Mouse (Mus musculus) erythroblast, adult 5-6 weeks (primary cell): ENCODE results near the gene Hist1h2bn. TPM values are rescaled to one million over a fixed set of nuclear protein-coding genes. Genes with fewer than 3 reads are reported as not detected.
A peak's percentile ranks its signal among the peaks of the same experiment; 100 is the strongest.

Experiments
- ATAC-seq: replicated peaks from 2 replicates; pipeline ENCODE4 v1.8.0; 2016; ENCODE audit warnings: moderate number of reproducible peaks, mild to moderate bottlenecking, moderate TSS enrichment, inconsistent platforms; ENCODE audit not compliant: poor library complexity, low FRiP score, severe bottlenecking
- total RNA-seq, 2 experiments: library from RNA; stranded (forward) in 1 of 2; stranded (reverse) in 1 of 2; fragments of 150-400 nt in 1 of 2; fragments of 200-764, 138-1000 nt in 1 of 2; gene quantifications; 2 replicates each; pipeline versions ENCODE4 v1.2.3 to v1.2.4; 2015 to 2017; ENCODE audit warnings: low replicate concordance in 2 of 2

The Hist1h2bn gene
- total RNA-seq, 2 experiments from 2014 or later = 365 to 1,236 TPM

GRCm38 (mm10) chr13:21778814-21779766, 25.2 kb downstream of the Hist1h2bn start:
- peak; percentile 58 for ATAC-seq

- ATAC-seq = peak; percentile 47
Observed at GRCm38 (mm10) chr13:21779767-21780731, 26.1 kb downstream of the Hist1h2bn start, which contains the start of gene Hist1h1b. Gene Hist1h1b, minus strand, starts transcription at chr13:21780625.

GRCm38 (mm10) chr13:21781021-21781555, 27.2 kb downstream of the Hist1h2bn start:
- no peak for ATAC-seq

- no peak for ATAC-seq
Observed at GRCm38 (mm10) chr13:21781639-21782038, 27.7 kb downstream of the Hist1h2bn start.

- ATAC-seq = 0 out of 2 replicates have a peak, but pooled peaks have one; percentile 1
Observed at GRCm38 (mm10) chr13:21782361-21783254, 28.7 kb downstream of the Hist1h2bn start.

DNA sequence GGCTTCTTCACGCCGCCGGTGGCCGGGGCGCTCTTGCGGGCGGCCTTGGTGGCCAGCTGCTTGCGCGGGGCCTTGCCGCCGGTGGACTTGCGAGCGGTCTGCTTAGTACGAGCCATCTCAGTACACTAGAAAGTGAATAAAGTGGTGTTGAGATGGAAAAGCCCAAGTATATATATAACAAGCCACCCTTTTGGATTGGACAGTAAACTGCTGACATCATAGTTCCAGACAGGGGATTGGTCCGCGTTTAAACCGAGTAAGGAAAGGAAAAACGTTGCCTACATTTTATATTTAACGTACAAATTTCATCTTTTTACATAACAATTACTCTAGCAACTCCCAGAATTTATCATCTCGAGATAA, 29.3 kb downstream of the Hist1h2bn start, which contains the start of gene Hist1h3i:
TSS of gene Hist1h3i (minus strand) at position 116 of the 363 bp plus-strand sequence.
- ATAC-seq = peak; percentile 27

- no peak for ATAC-seq
Observed at GRCm38 (mm10) chr13:21783734-21784161, 29.8 kb downstream of the Hist1h2bn start.

GRCm38 (mm10) chr13:21784311-21784710, 30.4 kb downstream of the Hist1h2bn start:
- no peak for ATAC-seq

- peak; percentile 13 for ATAC-seq
Observed at GRCm38 (mm10) chr13:21786189-21786898, 32.4 kb downstream of the Hist1h2bn start.

DNA sequence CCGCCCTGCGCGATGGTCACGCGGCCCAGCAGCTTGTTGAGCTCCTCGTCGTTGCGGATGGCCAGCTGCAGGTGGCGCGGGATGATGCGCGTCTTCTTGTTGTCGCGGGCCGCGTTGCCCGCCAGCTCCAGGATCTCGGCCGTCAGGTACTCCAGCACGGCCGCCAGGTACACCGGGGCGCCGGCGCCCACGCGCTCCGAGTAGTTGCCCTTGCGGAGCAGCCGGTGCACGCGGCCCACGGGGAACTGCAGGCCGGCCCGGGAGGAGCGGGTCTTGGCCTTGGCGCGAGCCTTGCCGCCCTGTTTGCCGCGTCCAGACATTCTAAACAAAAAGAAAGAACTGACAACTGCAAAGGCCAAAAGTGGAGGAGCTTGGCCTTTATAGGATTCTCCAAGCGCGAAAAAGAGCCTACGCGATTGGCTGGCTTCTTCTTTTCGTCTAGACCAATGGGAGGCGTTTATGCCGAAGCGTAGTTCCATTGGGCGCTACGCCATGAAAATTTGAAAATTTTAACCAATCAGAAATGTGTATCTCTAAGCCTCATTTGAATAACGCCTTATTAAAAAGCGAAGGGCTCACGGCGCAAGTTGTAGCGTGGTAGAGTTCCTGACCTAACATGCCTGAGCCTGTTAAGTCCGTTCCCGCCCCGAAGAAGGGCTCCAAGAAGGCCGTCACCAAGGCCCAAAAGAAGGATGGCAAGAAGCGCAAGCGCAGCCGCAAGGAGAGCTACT, 33.1 kb downstream of the Hist1h2bn start, which contains the start of the genes Hist1h2an and Hist1h2bp:
TSS of gene Hist1h2an (minus strand) at position 320 of the 731 bp plus-strand sequence.
TSS of gene Hist1h2bp (plus strand) at position 563 of the 731 bp plus-strand sequence.
- peak; percentile 78 for ATAC-seq

DNA sequence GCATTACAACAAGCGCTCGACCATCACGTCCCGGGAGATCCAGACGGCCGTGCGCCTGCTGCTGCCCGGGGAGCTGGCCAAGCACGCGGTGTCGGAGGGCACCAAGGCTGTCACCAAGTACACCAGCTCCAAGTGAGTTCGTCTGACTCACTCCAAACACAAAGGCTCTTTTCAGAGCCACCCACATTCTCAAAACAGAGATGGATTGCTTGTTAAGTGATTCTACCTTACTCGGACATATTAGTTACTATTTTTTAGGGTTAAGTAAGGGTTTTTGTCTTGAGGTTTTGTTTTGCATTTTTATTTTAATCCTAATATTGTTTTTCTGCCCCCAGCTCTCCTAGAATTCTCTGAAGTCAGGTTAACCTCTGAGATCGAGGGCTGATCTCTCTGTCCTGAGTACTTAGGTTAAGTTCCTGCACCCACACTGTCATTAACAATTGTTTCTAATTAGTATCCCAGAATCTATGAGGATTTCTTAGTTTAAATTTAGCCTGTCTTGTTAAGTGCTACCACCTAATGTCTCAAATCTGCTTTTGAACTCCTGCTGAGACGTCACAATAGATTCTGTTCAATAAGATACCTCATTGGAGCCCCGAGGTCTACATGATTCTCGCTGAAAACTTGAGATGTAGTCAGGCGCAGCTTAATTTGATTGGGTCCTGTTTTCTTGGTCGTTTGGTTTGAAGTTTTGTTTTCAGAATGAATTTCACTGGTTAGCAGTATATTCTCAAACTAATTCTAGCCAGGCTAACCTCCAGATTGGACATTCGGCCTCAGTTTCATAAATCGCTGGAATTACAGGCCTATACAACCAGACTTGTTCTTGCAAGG, 34.1 kb downstream of the Hist1h2bn start:
- no peak for ATAC-seq

- ATAC-seq = no peak
Observed at GRCm38 (mm10) chr13:21789925-21790324, 36.0 kb downstream of the Hist1h2bn start.

DNA sequence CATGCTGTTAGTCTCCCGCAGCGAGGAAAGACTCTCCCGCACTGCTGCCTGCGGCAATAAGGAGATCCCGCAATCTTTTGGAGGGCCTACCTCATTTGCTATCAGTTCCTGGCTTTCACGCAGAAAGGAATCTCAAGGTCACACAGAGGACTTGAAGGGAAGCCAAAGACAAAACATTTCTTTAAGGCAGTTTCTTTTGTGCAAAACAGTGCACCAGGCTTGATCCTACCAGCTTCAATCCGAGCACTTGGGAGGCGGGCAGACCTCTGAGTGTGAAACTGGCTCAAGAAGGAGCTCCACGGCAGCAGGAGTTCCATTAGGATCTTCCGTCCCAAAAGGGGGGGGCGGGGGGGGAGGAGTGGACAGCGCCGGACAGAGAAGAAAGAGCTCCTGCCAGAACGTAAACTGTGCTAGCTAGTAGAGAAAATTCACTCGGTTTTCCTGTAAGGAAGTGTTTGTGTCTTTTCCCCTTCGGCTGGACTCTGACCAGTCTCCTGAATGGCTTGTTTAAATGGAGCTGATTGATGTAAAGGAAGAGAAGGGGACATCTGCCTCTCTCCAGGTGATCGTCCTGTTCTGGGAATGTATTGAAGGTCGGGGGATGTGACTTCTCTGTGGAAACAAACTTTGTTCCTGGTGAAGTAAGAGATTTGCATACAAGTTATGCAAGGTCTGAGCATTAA, 36.8 kb downstream of the Hist1h2bn start:
- no peak for ATAC-seq

DNA sequence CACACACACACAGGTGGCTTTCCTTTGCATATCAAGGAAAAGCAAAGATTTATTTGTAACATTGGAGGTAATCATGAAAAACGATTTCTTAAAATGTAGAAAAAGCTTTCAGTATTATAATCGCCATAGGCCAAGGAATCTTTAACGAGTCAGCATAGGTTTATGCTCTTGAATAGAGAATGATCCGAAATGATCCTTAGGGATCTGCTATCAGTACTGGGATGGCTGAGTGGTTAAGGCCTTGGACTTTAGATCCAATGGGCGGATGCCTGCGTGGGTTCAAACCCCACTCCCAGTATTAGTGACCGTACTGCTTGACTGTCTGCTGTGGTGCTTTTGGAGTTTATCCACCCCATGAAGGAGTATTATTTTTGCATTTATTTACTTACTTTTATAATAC, 41.7 kb downstream of the Hist1h2bn start:
- ATAC-seq = no peak

GRCm38 (mm10) chr13:21797163-21797562, 43.2 kb downstream of the Hist1h2bn start:
- ATAC-seq = peak; percentile 84

GRCm38 (mm10) chr13:21803058-21803457, 49.1 kb downstream of the Hist1h2bn start:
- ATAC-seq = peak; percentile 87
